Mouse (Mus musculus) hindbrain, embryonic 10.5 days (tissue): ENCODE measurements around the gene Tmem54. TPM values are rescaled to one million over a fixed set of nuclear protein-coding genes. Genes with fewer than 3 reads are reported as not detected.

ENCODE experiments used
- DNase-seq: peaks from one replicate; pipeline ENCODE4 v3.0.0-alpha.2; 2017; ENCODE audit warnings: low spot score
- H3K27ac ChIP-seq: fragments of 300-500 bp; sonication (generic); 2 replicates; pipeline ENCODE4 v1.5.1; 2016; ENCODE audit warnings: mild to moderate bottlenecking, moderate library complexity
- H3K27me3 ChIP-seq: fragments of 300-500 bp; sonication (generic); 2 replicates; pipeline ENCODE4 v1.6.1; 2016; ENCODE audit warnings: mild to moderate bottlenecking; ENCODE audit not compliant: poor library complexity, insufficient read depth, severe bottlenecking
- H3K36me3 ChIP-seq: fragments of 300-500 bp; sonication (generic); 2 replicates; pipeline ENCODE4 v1.6.1; 2016; ENCODE audit warnings: mild to moderate bottlenecking, moderate library complexity
- H3K4me1 ChIP-seq: fragments of 300-500 bp; sonication (generic); replicated peaks from 2 replicates; pipeline ENCODE4 v1.6.1; 2016; ENCODE audit warnings: mild to moderate bottlenecking
- H3K4me3 ChIP-seq: fragments of 300-500 bp; sonication (generic); 2 replicates; pipeline ENCODE4 v1.5.1; 2016; ENCODE audit warnings: mild to moderate bottlenecking, moderate library complexity
- H3K9me3 ChIP-seq: fragments of 300-500 bp; sonication (generic); 2 replicates; pipeline ENCODE4 v1.6.1; 2016; ENCODE audit warnings: mild to moderate bottlenecking, moderate library complexity
- WGBS: fragments of 180-500 bp; shearing (Covaris S2); methylation state at CpG from one replicate; pipeline ENCODE4 v1.1.7; 2016; 5-methylcytosine and 5-hydroxymethylcytosine counted together
- polyA plus RNA-seq: library from polyadenylated mRNA; unstranded; fragments of >200 nt; fragmentation: Nextera tagmentation; extraction: Ambion mirVana; gene quantifications from 2 replicates; pipeline ENCODE4 v1.2.1, GENCODE M21; 2016

Tmem54 gene
- polyA plus RNA-seq, 1 experiment from 2014 or later, result 2.5 TPM

GRCm38 (mm10) chr4:129158549-129158948 lies 53.2 kb downstream of the Tmem54 start:
- Histone ChIP-seq H3K9me3 (no peaks in the 10 kb centered on the region), H3K27ac (no peak overlapping the region), H3K4me3 (no peak overlapping the region), H3K27me3 (no peaks in the 10 kb centered on the region), H3K36me3 (peaks cover 77% of the 10 kb centered on the region), H3K4me1 (no peaks in the 10 kb centered on the region)
- 76% methylated on average over 3 of the region's 3 CpGs for WGBS
- DNase-seq, result no peak

DNA sequence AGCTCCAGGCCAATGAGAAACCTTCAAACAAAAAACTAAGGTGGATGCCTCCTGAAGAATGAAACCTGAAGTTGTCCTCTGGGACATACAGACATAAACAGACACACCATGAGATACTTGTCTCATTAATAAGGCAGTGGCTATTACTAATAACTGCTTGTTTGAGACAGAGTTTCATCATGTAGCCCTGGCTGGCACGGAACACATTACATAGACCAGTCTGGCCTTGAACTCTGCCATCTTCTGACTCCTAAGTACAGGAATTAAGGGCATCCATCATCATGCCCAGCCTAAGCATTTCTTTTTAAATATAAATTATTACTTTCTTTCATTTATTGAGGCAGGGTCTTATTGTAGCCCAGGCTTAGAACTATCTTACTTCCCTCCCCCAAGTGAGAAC lies 55.7 kb downstream of the Tmem54 start:
- Histone ChIP-seq H3K36me3 (peaks cover 80% of the 10 kb centered on the region), H3K9me3 (no peaks in the 10 kb centered on the region), H3K27me3 (no peaks in the 10 kb centered on the region), H3K4me3 (no peak overlapping the region), H3K27ac (no peak overlapping the region), H3K4me1 (no peaks in the 10 kb centered on the region)
- DNase-seq, result no peak
- WGBS, result 98% methylated on average over 1 of the region's 1 CpGs

Other genes starting within 250 kb of the Tmem54 start
- 12.1 and 14.5 TPM in 2 replicates for gene Trim62, start 222.0 kb upstream of the Tmem54 start, polyA plus RNA-seq
- 11.8 and 15.0 TPM in 2 replicates for gene Azin2, start 143.1 kb upstream of the Tmem54 start, polyA plus RNA-seq
- gene Ak2, start 113.6 kb upstream of the Tmem54 start, polyA plus RNA-seq, result 168 and 202 TPM in 2 replicates
- 9.2 and 9.9 TPM in 2 replicates for gene Rnf19b, start 47.3 kb upstream of the Tmem54 start, polyA plus RNA-seq
- 2.6 and 4.7 TPM in 2 replicates for gene Hpca, start 16.5 kb downstream of the Tmem54 start, polyA plus RNA-seq
- gene Fndc5, start 31.5 kb downstream of the Tmem54 start, polyA plus RNA-seq, result 0.72 and 1.8 TPM in 2 replicates
- 21.5 and 26.3 TPM in 2 replicates for gene S100pbp, start 84.2 kb downstream of the Tmem54 start, polyA plus RNA-seq
- gene Yars, start 84.2 kb downstream of the Tmem54 start, polyA plus RNA-seq, result 104 and 109 TPM in 2 replicates
- 3.0 and 3.7 TPM in 2 replicates for gene C77080, start 155.9 kb downstream of the Tmem54 start, polyA plus RNA-seq
- 0.37 and 0.63 TPM in 2 replicates for gene Sync, start 182.1 kb downstream of the Tmem54 start, polyA plus RNA-seq
- gene Rbbp4, start 229.8 kb downstream of the Tmem54 start, polyA plus RNA-seq, result 470 and 520 TPM in 2 replicates
- 45.4 and 54.7 TPM in 2 replicates for gene Zbtb8os, start 230.1 kb downstream of the Tmem54 start, polyA plus RNA-seq